24 mouse cellular contexts compared by ENCODE assay signal in genomic region chr1:63253291-63253690, GRCm38 (mm10). TPM values are rescaled to one million over a fixed set of nuclear protein-coding genes. Genes with fewer than 3 reads are reported as not detected.
DNase-seq lines count a peak whose midpoint lies in the region; ATAC-seq lines count a peak whose summit lies in the region.
"Had no signal": no experiment of that assay in that cellular context is flagged by ENCODE, and none has a peak within 500 bp of the region (broad histone marks: within the 10 kb centered on the region; RNA-seq: fewer than 3 reads in every experiment).

No protein-coding gene starts in this region.

- 14% methylated on average over 5 of the region's 5 CpGs for WGBS in forebrain, embryonic 11.5 days
- 15% methylated on average over 5 of the region's 5 CpGs for WGBS in forebrain, embryonic 15.5 days
- WGBS in midbrain, embryonic 11.5 days: 27% methylated on average over 5 of the region's 5 CpGs
- 17% methylated on average over 5 of the region's 5 CpGs for WGBS in midbrain, embryonic 15.5 days
- WGBS in forebrain, embryonic 16.5 days: 21% methylated on average over 5 of the region's 5 CpGs
- WGBS in midbrain, embryonic 16.5 days: 25% methylated on average over 5 of the region's 5 CpGs

- no peak for DNase-seq in forebrain, embryonic 11.5 days (ENCODE audit: low spot score)
- DNase-seq in midbrain, embryonic 11.5 days (ENCODE audit: low spot score, missing footprints): peak; percentile 94
- DNase-seq in frontal cortex, adult 2 months (ENCODE audit: extremely low spot score in 1 of 2, low spot score in 1 of 2): no peak
- no peak for DNase-seq in kidney, postnatal 36 days
- DNase-seq: adrenal gland, postnatal 14 days; cerebellum, adult 2 months; cerebellum, postnatal 25 days; gastrocnemius, postnatal 10 days; heart, postnatal 10 days; kidney, adult 11 months; liver; lung, postnatal 36 days; thymus, adult 2 months had no signal

- peak overlapping the region; percentile 45 for H3K9ac ChIP-seq in forebrain, embryonic 11.5 days (ENCODE audit: low read length)
- no peak overlapping the region for H3K9ac ChIP-seq in forebrain, embryonic 15.5 days (replicated peaks)
- peak overlapping the region; percentile 52 for H3K9ac ChIP-seq in midbrain, embryonic 11.5 days (ENCODE audit: low read length)
- no peak overlapping the region for H3K9ac ChIP-seq in midbrain, embryonic 15.5 days
- 0 out of 2 replicates have a peak overlapping the region, but pooled peaks have one; percentile 6 for H3K9ac ChIP-seq in forebrain, embryonic 16.5 days (replicated peaks; ENCODE audit: low read depth, low read length)
- H3K9ac ChIP-seq in midbrain, embryonic 16.5 days (ENCODE audit: low read depth, low read length): no peak overlapping the region
- H3K9ac ChIP-seq: liver, embryonic 15.5 days; lung, embryonic 15.5 days had no signal

- peaks cover 14% of the 10 kb centered on the region for H3K4me1 ChIP-seq in forebrain, embryonic 11.5 days (replicated peaks; ENCODE audit: control insufficient read depth, insufficient read depth, low read length)
- H3K4me1 ChIP-seq in forebrain, embryonic 15.5 days: peaks cover 19% of the 10 kb centered on the region
- peaks cover 21% of the 10 kb centered on the region for H3K4me1 ChIP-seq in midbrain, embryonic 11.5 days (ENCODE audit: control insufficient read depth, insufficient read depth, low read length)
- H3K4me1 ChIP-seq in midbrain, embryonic 15.5 days: peaks cover 19% of the 10 kb centered on the region
- peaks cover 23% of the 10 kb centered on the region for H3K4me1 ChIP-seq in forebrain, embryonic 16.5 days (replicated peaks; ENCODE audit: control insufficient read depth, insufficient read depth, low read length)
- H3K4me1 ChIP-seq in midbrain, embryonic 16.5 days (ENCODE audit: control insufficient read depth, insufficient read depth, low read length): peaks cover 17% of the 10 kb centered on the region
- H3K4me1 ChIP-seq: liver, embryonic 15.5 days had no signal

- peak overlapping the region; percentile 70 for H3K27ac ChIP-seq in forebrain, embryonic 11.5 days (ENCODE audit: low read depth, low read length)
- no peak overlapping the region for H3K27ac ChIP-seq in forebrain, embryonic 15.5 days (replicated peaks)
- H3K27ac ChIP-seq in midbrain, embryonic 11.5 days (ENCODE audit: low read depth, low read length): peak overlapping the region; percentile 59
- no peak overlapping the region for H3K27ac ChIP-seq in midbrain, embryonic 15.5 days
- H3K27ac ChIP-seq in forebrain, embryonic 16.5 days (ENCODE audit: low read length): no peak overlapping the region
- no peak overlapping the region for H3K27ac ChIP-seq in midbrain, embryonic 16.5 days (ENCODE audit: low read length)
- H3K27ac ChIP-seq: kidney, postnatal 0 days; limb, embryonic 10.5 days; liver, embryonic 15.5 days; lung, embryonic 15.5 days; stomach, postnatal 0 days had no signal

- ATAC-seq in forebrain, embryonic 11.5 days (replicated peaks; ENCODE audit: low FRiP score): no peak
- no peak for ATAC-seq in forebrain, embryonic 15.5 days (replicated peaks)
- ATAC-seq in midbrain, embryonic 11.5 days (ENCODE audit: low FRiP score): peak; percentile 25; the same call in 1 of the 2 replicates
- ATAC-seq in midbrain, embryonic 15.5 days (replicated peaks): no peak
- ATAC-seq in forebrain, embryonic 16.5 days: no peak
- no peak for ATAC-seq in midbrain, embryonic 16.5 days

- H3K4me3 ChIP-seq in forebrain, embryonic 11.5 days (ENCODE audit: low read depth, low read length): no peak overlapping the region
- no peak overlapping the region for H3K4me3 ChIP-seq in forebrain, embryonic 15.5 days
- H3K4me3 ChIP-seq in midbrain, embryonic 11.5 days (ENCODE audit: low read depth, low read length): no peak overlapping the region
- H3K4me3 ChIP-seq in midbrain, embryonic 15.5 days: no peak overlapping the region
- H3K4me3 ChIP-seq in forebrain, embryonic 16.5 days (replicated peaks; ENCODE audit: low read length): no peak overlapping the region
- no peak overlapping the region for H3K4me3 ChIP-seq in midbrain, embryonic 16.5 days (ENCODE audit: low read depth, low read length)
- H3K4me3 ChIP-seq: limb, embryonic 10.5 days; liver, embryonic 15.5 days; lung, embryonic 15.5 days; megakaryocyte, embryonic 14.5 days had no signal

- no peaks in the 10 kb centered on the region for H3K9me3 ChIP-seq in forebrain, embryonic 11.5 days (ENCODE audit: control insufficient read depth, low read length)
- H3K9me3 ChIP-seq in forebrain, embryonic 15.5 days: no peaks in the 10 kb centered on the region
- H3K9me3 ChIP-seq in midbrain, embryonic 11.5 days (ENCODE audit: control insufficient read depth, low read length): no peaks in the 10 kb centered on the region
- H3K9me3 ChIP-seq in midbrain, embryonic 15.5 days: no peaks in the 10 kb centered on the region
- H3K9me3 ChIP-seq in forebrain, embryonic 16.5 days (ENCODE audit: control insufficient read depth, low read length): no peaks in the 10 kb centered on the region
- H3K9me3 ChIP-seq in midbrain, embryonic 16.5 days (replicated peaks; ENCODE audit: control insufficient read depth, low read length, poor library complexity, severe bottlenecking): 0 out of 2 replicates have a peak, but pooled peaks cover 3% of the 10 kb centered on the region
- H3K9me3 ChIP-seq: limb, embryonic 10.5 days; liver, embryonic 15.5 days; lung, embryonic 15.5 days had no signal

- peak overlapping the region; percentile 37; the same call in 1 of the 2 replicates for H3K4me2 ChIP-seq in forebrain, embryonic 11.5 days (ENCODE audit: low read depth, low read length, severe bottlenecking)
- no peak overlapping the region for H3K4me2 ChIP-seq in forebrain, embryonic 15.5 days (replicated peaks)
- peak overlapping the region; percentile 19; the same call in 1 of the 2 replicates for H3K4me2 ChIP-seq in midbrain, embryonic 11.5 days
- H3K4me2 ChIP-seq in midbrain, embryonic 15.5 days: no peak overlapping the region
- H3K4me2 ChIP-seq in forebrain, embryonic 16.5 days (ENCODE audit: low read length): no peak overlapping the region; the same call in 1 of the 2 replicates
- peak overlapping the region; percentile 27 for H3K4me2 ChIP-seq in midbrain, embryonic 16.5 days (ENCODE audit: low read length)
- H3K4me2 ChIP-seq: heart, embryonic 11.5 days; liver, embryonic 15.5 days; lung, embryonic 15.5 days had no signal

- no peaks in the 10 kb centered on the region for H3K36me3 ChIP-seq in forebrain, embryonic 11.5 days (ENCODE audit: control insufficient read depth, insufficient read depth, low read length)
- H3K36me3 ChIP-seq in forebrain, embryonic 15.5 days: no peaks in the 10 kb centered on the region
- H3K36me3 ChIP-seq in midbrain, embryonic 11.5 days (ENCODE audit: control insufficient read depth, insufficient read depth, low read length): no peaks in the 10 kb centered on the region
- H3K36me3 ChIP-seq in midbrain, embryonic 15.5 days (replicated peaks): no peaks in the 10 kb centered on the region
- H3K36me3 ChIP-seq in forebrain, embryonic 16.5 days (ENCODE audit: control insufficient read depth, insufficient read depth): no peaks in the 10 kb centered on the region
- no peaks in the 10 kb centered on the region for H3K36me3 ChIP-seq in midbrain, embryonic 16.5 days (ENCODE audit: control insufficient read depth, insufficient read depth, low read length)
- H3K36me3 ChIP-seq: limb, embryonic 10.5 days; liver, embryonic 15.5 days; lung, embryonic 15.5 days had no signal

- H3K27me3 ChIP-seq in forebrain, embryonic 11.5 days (ENCODE audit: control insufficient read depth, insufficient read depth, low read length): peaks cover 39% of the 10 kb centered on the region
- peaks cover 74% of the 10 kb centered on the region for H3K27me3 ChIP-seq in forebrain, embryonic 15.5 days
- peaks cover 77% of the 10 kb centered on the region for H3K27me3 ChIP-seq in midbrain, embryonic 11.5 days (ENCODE audit: control insufficient read depth, insufficient read depth, low read length)
- H3K27me3 ChIP-seq in midbrain, embryonic 15.5 days (replicated peaks): peaks cover 68% of the 10 kb centered on the region
- peaks cover 50% of the 10 kb centered on the region for H3K27me3 ChIP-seq in forebrain, embryonic 16.5 days (replicated peaks; ENCODE audit: control insufficient read depth, insufficient read depth, low read length)
- H3K27me3 ChIP-seq in midbrain, embryonic 16.5 days (ENCODE audit: control insufficient read depth, insufficient read depth, low read depth, low read length): peaks cover 37% of the 10 kb centered on the region

RNA-seq across cellular contexts. Expression of gene Zdbf2, which starts 19.8 kb away (rescaled TPM):
- 25.8 and 26.7 TPM in 2 replicates for polyA plus RNA-seq in forebrain, embryonic 11.5 days (2014; fragmentation: Nextera tagmentation; extraction: Ambion mirVana)
- polyA plus RNA-seq in forebrain, embryonic 15.5 days (2015; fragmentation: Nextera tagmentation; extraction: Ambion mirVana): 30.4 and 34.8 TPM in 2 replicates
- 16.5 and 17.5 TPM in 2 replicates for polyA plus RNA-seq in midbrain, embryonic 11.5 days (2014; fragmentation: Nextera tagmentation; extraction: Ambion mirVana)
- 40.9 and 52.5 TPM in 2 replicates for polyA plus RNA-seq in midbrain, embryonic 15.5 days (2015; fragmentation: Nextera tagmentation; extraction: Ambion mirVana)
- 24.4 and 29.0 TPM in 2 replicates for polyA plus RNA-seq in forebrain, embryonic 16.5 days (2015; fragmentation: Nextera tagmentation; extraction: Ambion mirVana)
- 35.4 and 50.3 TPM in 2 replicates for polyA plus RNA-seq in midbrain, embryonic 16.5 days (2015; fragmentation: Nextera tagmentation; extraction: Ambion mirVana)
- 2.6 and 3.2 TPM in 2 replicates for polyA plus RNA-seq in frontal cortex, adult 2 months (2012; rRNA removed)

RNA-seq across cellular contexts. Expression of gene Gpr1, which starts 38.9 kb away (rescaled TPM):
- polyA plus RNA-seq in forebrain, embryonic 11.5 days (2014; fragmentation: Nextera tagmentation; extraction: Ambion mirVana): 0.35 TPM in 1 of 2 replicates, not detected in the other
- polyA plus RNA-seq in forebrain, embryonic 15.5 days (2015; fragmentation: Nextera tagmentation; extraction: Ambion mirVana): 0.33 and 0.34 TPM in 2 replicates
- 0.08 and 0.22 TPM in 2 replicates for polyA plus RNA-seq in midbrain, embryonic 11.5 days (2014; fragmentation: Nextera tagmentation; extraction: Ambion mirVana)
- polyA plus RNA-seq in midbrain, embryonic 15.5 days (2015; fragmentation: Nextera tagmentation; extraction: Ambion mirVana): 0.66 and 1.2 TPM in 2 replicates
- 0.36 and 0.56 TPM in 2 replicates for polyA plus RNA-seq in forebrain, embryonic 16.5 days (2015; fragmentation: Nextera tagmentation; extraction: Ambion mirVana)
- polyA plus RNA-seq in midbrain, embryonic 16.5 days (2015; fragmentation: Nextera tagmentation; extraction: Ambion mirVana): 0.88 and 1.1 TPM in 2 replicates
- 0.97 and 0.98 TPM in 2 replicates for polyA plus RNA-seq in frontal cortex, adult 2 months (2012; rRNA removed)
- polyA plus RNA-seq: heart, embryonic 11.5 days; lung, embryonic 15.5 days had no signal

Comparison
In these comparisons a context has a peak if more than half of its experiments do, and no peak if none do; other contexts are left out.
1. H3K27ac ChIP-seq: peak in forebrain, embryonic 11.5 days (single experiment) and midbrain, embryonic 11.5 days (single experiment); none in forebrain, embryonic 15.5 days (single experiment), midbrain, embryonic 15.5 days (single experiment), forebrain, embryonic 16.5 days (single experiment) and midbrain, embryonic 16.5 days (single experiment).
2. H3K4me2 ChIP-seq: peak in forebrain, embryonic 11.5 days (single experiment), midbrain, embryonic 11.5 days (single experiment) and midbrain, embryonic 16.5 days (single experiment); none in forebrain, embryonic 15.5 days (single experiment), midbrain, embryonic 15.5 days (single experiment) and forebrain, embryonic 16.5 days (single experiment).
3. H3K9ac ChIP-seq: peak in forebrain, embryonic 11.5 days (single experiment), midbrain, embryonic 11.5 days (single experiment) and forebrain, embryonic 16.5 days (single experiment); none in forebrain, embryonic 15.5 days (single experiment), midbrain, embryonic 15.5 days (single experiment) and midbrain, embryonic 16.5 days (single experiment).